Mouse (Mus musculus): ENCODE measurements around the gene Ift20.
"Not testable (repeated sequence)": the region's sequence is repeated elsewhere in the genome, so short reads cannot be mapped to it uniquely, and the experiment has no call there.

Gene Ift20

GRCm38 (mm10) chr11:78566775-78567174 lies 30.6 kb downstream of the Ift20 start:
- in situ Hi-C loops (cut with MboI, MseI): no loop called here

- in situ Hi-C loops (cut with MboI, MseI): no loop called here
These were observed 31.5 kb downstream of the Ift20 start for GRCm38 (mm10) chr11:78567614-78568013.

- in situ Hi-C loops (cut with MboI, MseI): no loop called here
These were observed 32.7 kb downstream of the Ift20 start for GRCm38 (mm10) chr11:78568827-78569226.

DNA sequence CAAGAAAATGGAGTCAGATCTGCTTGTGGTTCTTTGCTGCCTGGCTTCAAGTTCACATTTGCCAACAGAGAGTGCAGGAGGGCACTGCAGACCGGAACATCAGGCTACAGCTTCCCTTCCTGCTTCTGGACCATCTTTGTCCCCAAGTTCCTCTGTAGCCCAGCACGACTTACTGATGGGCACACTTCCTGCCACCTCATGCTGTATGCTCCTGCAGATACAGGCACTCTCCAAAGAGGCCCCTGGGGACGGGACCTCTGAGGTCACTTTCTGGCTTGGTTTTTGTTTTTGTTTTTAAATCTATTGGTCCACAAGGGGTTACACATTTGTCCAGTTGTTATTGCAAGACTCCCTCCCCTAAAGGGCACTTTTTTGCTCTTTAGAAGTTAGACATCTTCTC lies 33.6 kb downstream of the Ift20 start:
- in situ Hi-C loops (cut with MboI, MseI): no loop called here

- in situ Hi-C loops (cut with MboI, MseI): no loop called here
These were observed 35.3 kb downstream of the Ift20 start for GRCm38 (mm10) chr11:78571441-78571840.

GRCm38 (mm10) chr11:78571854-78572253 lies 35.7 kb downstream of the Ift20 start:
- in situ Hi-C loops (cut with MboI, MseI): no loop called here

DNA sequence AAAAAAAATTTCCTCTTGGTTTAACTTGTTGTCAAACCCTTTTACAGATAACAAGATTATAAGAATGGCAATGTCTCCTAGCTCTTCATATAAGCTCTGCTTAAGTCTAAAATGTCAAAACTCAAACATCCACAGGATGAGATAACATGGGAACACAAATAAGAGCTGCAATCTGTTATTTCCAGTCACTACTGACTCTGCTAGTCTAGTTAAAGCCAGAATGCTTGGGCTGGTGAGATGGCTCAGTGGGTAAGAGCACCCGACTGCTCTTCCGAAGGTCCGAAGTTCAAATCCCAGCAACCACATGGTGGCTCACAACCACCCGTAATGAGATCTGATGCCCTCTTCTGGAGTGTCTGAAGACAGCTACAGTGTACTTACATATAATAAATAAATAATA lies 37.9 kb downstream of the Ift20 start:
- in situ Hi-C loops (cut with MboI, MseI): not testable (repeated sequence)

- in situ Hi-C loops (cut with MboI, MseI): no loop called here
These were observed 38.4 kb downstream of the Ift20 start for GRCm38 (mm10) chr11:78574536-78574935.

- in situ Hi-C loops (cut with MboI, MseI): no loop called here
These were observed 38.8 kb downstream of the Ift20 start for GRCm38 (mm10) chr11:78574975-78575374.

- in situ Hi-C loops (cut with MboI, MseI): loop anchor here (5.0 kb wide), 1 partner anchor 259 kb away; no protein-coding TSS in a partner anchor
These were observed 46.7 kb downstream of the Ift20 start for GRCm38 (mm10) chr11:78582848-78583247.

DNA sequence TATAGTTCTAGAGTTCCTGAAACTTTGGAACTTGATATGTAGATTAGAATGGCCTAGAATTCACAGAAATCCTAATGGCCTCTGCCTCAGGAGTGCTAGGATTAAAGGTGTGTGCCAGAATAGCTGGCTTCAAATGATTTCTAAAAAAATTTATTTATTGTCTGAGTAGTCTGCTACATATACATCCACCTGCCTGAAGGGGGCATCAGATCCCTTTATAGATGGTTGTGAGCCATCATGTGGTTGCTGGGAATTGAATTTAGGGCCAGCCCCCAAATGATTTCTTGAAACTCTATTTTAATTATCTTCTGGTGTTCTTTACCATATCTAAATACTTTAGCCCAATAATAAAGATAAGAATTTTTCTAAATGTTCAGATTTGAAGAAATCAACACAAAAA lies 49.9 kb downstream of the Ift20 start:
- in situ Hi-C loops (cut with MboI, MseI): no loop called here

GRCm38 (mm10) chr11:78587677-78588076 lies 51.5 kb downstream of the Ift20 start:
- in situ Hi-C loops (cut with MboI, MseI): not testable (repeated sequence)

Data from T-helper 1 cell (primary cell).